Mouse (Mus musculus): Measurements from ENCODE around the gene Rgs8. TPM values are rescaled to one million over a fixed set of nuclear protein-coding genes. Genes with fewer than 3 reads are reported as not detected.

Gene Rgs8
- polyA plus RNA-seq, 1 experiment from 2014 or later = 0.32 TPM

- no peaks in the 10 kb centered on the region for H3K36me3 ChIP-seq (ENCODE audit: control insufficient read depth, insufficient read depth, low read length)
- no peak overlapping the region for H3K4me3 ChIP-seq (replicated peaks; ENCODE audit: low read length)
- no peak overlapping the region for H3K4me2 ChIP-seq (ENCODE audit: low read depth, low read length)
- WGBS = 29% methylated on average over 7 of the region's 7 CpGs
- no peak overlapping the region for H3K27ac ChIP-seq (ENCODE audit: low read length)
- H3K4me1 ChIP-seq (ENCODE audit: control insufficient read depth, insufficient read depth, low read length) = 0 out of 2 replicates have a peak, but pooled peaks cover 3% of the 10 kb centered on the region
- H3K9ac ChIP-seq (ENCODE audit: low read length) = no peak overlapping the region
- peaks cover 16% of the 10 kb centered on the region; the same call in 1 of the 2 replicates for H3K27me3 ChIP-seq (ENCODE audit: control insufficient read depth, insufficient read depth, low read length)
- H3K9me3 ChIP-seq (replicated peaks; ENCODE audit: control insufficient read depth, low read length) = no peaks in the 10 kb centered on the region
- ATAC-seq (ENCODE audit: insufficient read depth, low FRiP score) = no peak
Observed at GRCm38 (mm10) chr1:153669086-153669485, 16.3 kb downstream of the Rgs8 start.

GRCm38 (mm10) chr1:153669728-153670127 lies 16.9 kb downstream of the Rgs8 start:
- Histone ChIP-seq H3K27ac (ENCODE audit: low read length) (no peak overlapping the region), H3K27me3 (ENCODE audit: control insufficient read depth, insufficient read depth, low read length) (peaks cover 16% of the 10 kb centered on the region; the same call in 1 of the 2 replicates), H3K4me3 (replicated peaks; ENCODE audit: low read length) (no peak overlapping the region), H3K4me1 (ENCODE audit: control insufficient read depth, insufficient read depth, low read length) (0 out of 2 replicates have a peak, but pooled peaks cover 3% of the 10 kb centered on the region), H3K36me3 (ENCODE audit: control insufficient read depth, insufficient read depth, low read length) (no peaks in the 10 kb centered on the region), H3K4me2 (ENCODE audit: low read depth, low read length) (no peak overlapping the region), H3K9me3 (replicated peaks; ENCODE audit: control insufficient read depth, low read length) (no peaks in the 10 kb centered on the region), H3K9ac (ENCODE audit: low read length) (no peak overlapping the region)
- 57% methylated on average over 3 of the region's 3 CpGs for WGBS
- ATAC-seq (ENCODE audit: insufficient read depth, low FRiP score) = no peak

GRCm38 (mm10) chr1:153671352-153671751 lies 18.5 kb downstream of the Rgs8 start:
- H3K4me1 ChIP-seq (ENCODE audit: control insufficient read depth, insufficient read depth, low read length) = no peaks in the 10 kb centered on the region
- 80% methylated on average over 3 of the region's 3 CpGs for WGBS
- no peaks in the 10 kb centered on the region for H3K36me3 ChIP-seq (ENCODE audit: control insufficient read depth, insufficient read depth, low read length)
- H3K9ac ChIP-seq (ENCODE audit: low read length) = no peak overlapping the region
- ATAC-seq (ENCODE audit: insufficient read depth, low FRiP score) = no peak
- H3K4me2 ChIP-seq (ENCODE audit: low read depth, low read length) = no peak overlapping the region
- no peak overlapping the region for H3K27ac ChIP-seq (ENCODE audit: low read length)
- H3K27me3 ChIP-seq (ENCODE audit: control insufficient read depth, insufficient read depth, low read length) = 0 out of 2 replicates have a peak, but pooled peaks cover 2% of the 10 kb centered on the region
- no peaks in the 10 kb centered on the region for H3K9me3 ChIP-seq (replicated peaks; ENCODE audit: control insufficient read depth, low read length)
- no peak overlapping the region for H3K4me3 ChIP-seq (replicated peaks; ENCODE audit: low read length)

GRCm38 (mm10) chr1:153672698-153673097 lies 19.9 kb downstream of the Rgs8 start:
- H3K4me2 ChIP-seq (ENCODE audit: low read depth, low read length) = no peak overlapping the region
- no peaks in the 10 kb centered on the region for H3K36me3 ChIP-seq (ENCODE audit: control insufficient read depth, insufficient read depth, low read length)
- H3K4me1 ChIP-seq (ENCODE audit: control insufficient read depth, insufficient read depth, low read length) = no peaks in the 10 kb centered on the region
- no peak for ATAC-seq (ENCODE audit: insufficient read depth, low FRiP score)
- H3K27me3 ChIP-seq (ENCODE audit: control insufficient read depth, insufficient read depth, low read length) = no peaks in the 10 kb centered on the region
- no peak overlapping the region for H3K4me3 ChIP-seq (replicated peaks; ENCODE audit: low read length)
- H3K9ac ChIP-seq (ENCODE audit: low read length) = no peak overlapping the region
- no peaks in the 10 kb centered on the region for H3K9me3 ChIP-seq (replicated peaks; ENCODE audit: control insufficient read depth, low read length)
- H3K27ac ChIP-seq (ENCODE audit: low read length) = no peak overlapping the region
- 58% methylated on average over 9 of the region's 9 CpGs for WGBS

GRCm38 (mm10) chr1:153673900-153674299 lies 21.1 kb downstream of the Rgs8 start:
- ATAC-seq (ENCODE audit: insufficient read depth, low FRiP score) = no peak

GRCm38 (mm10) chr1:153675591-153675990 lies 22.8 kb downstream of the Rgs8 start:
- no peaks in the 10 kb centered on the region for H3K36me3 ChIP-seq (ENCODE audit: control insufficient read depth, insufficient read depth, low read length)
- no peak overlapping the region for H3K4me2 ChIP-seq (ENCODE audit: low read depth, low read length)
- H3K4me3 ChIP-seq (replicated peaks; ENCODE audit: low read length) = no peak overlapping the region
- H3K27me3 ChIP-seq (ENCODE audit: control insufficient read depth, insufficient read depth, low read length) = no peaks in the 10 kb centered on the region; the same call in 1 of the 2 replicates
- 60% methylated on average over 4 of the region's 4 CpGs for WGBS
- no peaks in the 10 kb centered on the region for H3K9me3 ChIP-seq (replicated peaks; ENCODE audit: control insufficient read depth, low read length)
- peaks cover 7% of the 10 kb centered on the region; the same call in 1 of the 2 replicates for H3K4me1 ChIP-seq (ENCODE audit: control insufficient read depth, insufficient read depth, low read length)
- no peak overlapping the region for H3K27ac ChIP-seq (ENCODE audit: low read length)
- no peak overlapping the region for H3K9ac ChIP-seq (ENCODE audit: low read length)
- no peak for ATAC-seq (ENCODE audit: insufficient read depth, low FRiP score)

More at GRCm38 (mm10) chr1:153673900-153674299, 21.1 kb downstream of the Rgs8 start:
- no peaks in the 10 kb centered on the region for H3K27me3 ChIP-seq (ENCODE audit: control insufficient read depth, insufficient read depth, low read length)
- WGBS = 76% methylated on average over 12 of the region's 12 CpGs
- H3K27ac ChIP-seq (ENCODE audit: low read length) = no peak overlapping the region
- H3K4me3 ChIP-seq (replicated peaks; ENCODE audit: low read length) = no peak overlapping the region
- H3K9ac ChIP-seq (ENCODE audit: low read length) = no peak overlapping the region
- no peaks in the 10 kb centered on the region for H3K36me3 ChIP-seq (ENCODE audit: control insufficient read depth, insufficient read depth, low read length)
- H3K4me2 ChIP-seq (ENCODE audit: low read depth, low read length) = no peak overlapping the region
- no peaks in the 10 kb centered on the region for H3K4me1 ChIP-seq (ENCODE audit: control insufficient read depth, insufficient read depth, low read length)
- no peaks in the 10 kb centered on the region for H3K9me3 ChIP-seq (replicated peaks; ENCODE audit: control insufficient read depth, low read length)

- H3K36me3 ChIP-seq (ENCODE audit: control insufficient read depth, insufficient read depth, low read length) = no peaks in the 10 kb centered on the region
- peaks cover 7% of the 10 kb centered on the region; the same call in 1 of the 2 replicates for H3K4me1 ChIP-seq (ENCODE audit: control insufficient read depth, insufficient read depth, low read length)
- no peaks in the 10 kb centered on the region; the same call in 1 of the 2 replicates for H3K27me3 ChIP-seq (ENCODE audit: control insufficient read depth, insufficient read depth, low read length)
- no peak overlapping the region for H3K4me2 ChIP-seq (ENCODE audit: low read depth, low read length)
- no peak overlapping the region for H3K27ac ChIP-seq (ENCODE audit: low read length)
- ATAC-seq (ENCODE audit: insufficient read depth, low FRiP score) = no peak
- H3K9ac ChIP-seq (ENCODE audit: low read length) = no peak overlapping the region
- no peaks in the 10 kb centered on the region for H3K9me3 ChIP-seq (replicated peaks; ENCODE audit: control insufficient read depth, low read length)
- 64% methylated on average over 6 of the region's 6 CpGs for WGBS
- H3K4me3 ChIP-seq (replicated peaks; ENCODE audit: low read length) = no peak overlapping the region
Observed at GRCm38 (mm10) chr1:153677635-153678034, 24.8 kb downstream of the Rgs8 start.

- Histone ChIP-seq H3K4me2 (ENCODE audit: low read depth, low read length) (no peak overlapping the region), H3K27ac (ENCODE audit: low read length) (peak overlapping the region; percentile 24)
- ATAC-seq (ENCODE audit: insufficient read depth, low FRiP score) = no peak
Observed at GRCm38 (mm10) chr1:153679147-153679546, 26.3 kb downstream of the Rgs8 start.

GRCm38 (mm10) chr1:153679653-153680052 lies 26.8 kb downstream of the Rgs8 start:
- Histone ChIP-seq H3K27ac (ENCODE audit: low read length) (peak overlapping the region; percentile 24; the same call in 1 of the 2 replicates), H3K27me3 (ENCODE audit: control insufficient read depth, insufficient read depth, low read length) (no peaks in the 10 kb centered on the region; the same call in 1 of the 2 replicates), H3K9ac (ENCODE audit: low read length) (no peak overlapping the region), H3K4me3 (replicated peaks; ENCODE audit: low read length) (no peak overlapping the region), H3K4me2 (ENCODE audit: low read depth, low read length) (no peak overlapping the region), H3K4me1 (ENCODE audit: control insufficient read depth, insufficient read depth, low read length) (peaks cover 7% of the 10 kb centered on the region; the same call in 1 of the 2 replicates), H3K36me3 (ENCODE audit: control insufficient read depth, insufficient read depth, low read length) (no peaks in the 10 kb centered on the region), H3K9me3 (replicated peaks; ENCODE audit: control insufficient read depth, low read length) (no peaks in the 10 kb centered on the region)
- 48% methylated on average over 3 of the region's 3 CpGs for WGBS
- peak; percentile 30; the same call in 1 of the 2 replicates for ATAC-seq (ENCODE audit: insufficient read depth, low FRiP score)

More at GRCm38 (mm10) chr1:153679147-153679546, 26.3 kb downstream of the Rgs8 start:
- no peaks in the 10 kb centered on the region for H3K36me3 ChIP-seq (ENCODE audit: control insufficient read depth, insufficient read depth, low read length)
- H3K9me3 ChIP-seq (replicated peaks; ENCODE audit: control insufficient read depth, low read length) = no peaks in the 10 kb centered on the region
- H3K4me1 ChIP-seq (ENCODE audit: control insufficient read depth, insufficient read depth, low read length) = peaks cover 7% of the 10 kb centered on the region; the same call in 1 of the 2 replicates
- 49% methylated on average over 10 of the region's 10 CpGs for WGBS
- H3K9ac ChIP-seq (ENCODE audit: low read length) = no peak overlapping the region
- H3K4me3 ChIP-seq (replicated peaks; ENCODE audit: low read length) = no peak overlapping the region
- no peaks in the 10 kb centered on the region; the same call in 1 of the 2 replicates for H3K27me3 ChIP-seq (ENCODE audit: control insufficient read depth, insufficient read depth, low read length)

All from stomach, embryonic 16.5 days (tissue).